Mouse (Mus musculus) C2C12 (cell line): ENCODE measurements at regions not wholly inside any gene's neighbourhood (a gene's known extent, or its start where the extent isn't known, plus 50 kb on each side); places are given as distances from the start of the nearest gene placed in this dataset.

Source experiments
- CEBPB ChIP-seq: IDR thresholded peaks from one replicate; pipeline ENCODE4 v1.6.1; 2011; ENCODE audit warnings: low read depth, mild to moderate bottlenecking, control low read depth, moderate library complexity
- CTCF ChIP-seq: IDR thresholded peaks from one replicate; pipeline ENCODE4 v1.5.1; 2011; ENCODE audit not compliant: control insufficient read depth, insufficient read depth, insufficient read length
- MAX ChIP-seq: IDR thresholded peaks from one replicate; pipeline ENCODE4 v1.6.1; 2011; ENCODE audit warnings: mild to moderate bottlenecking, control low read depth
- MYOG ChIP-seq: IDR thresholded peaks from one replicate; pipeline ENCODE4 v1.6.1; 2011; ENCODE audit not compliant: control insufficient read depth, insufficient read length; ENCODE audit errors: extremely low read depth
- USF1 ChIP-seq: IDR thresholded peaks from one replicate; pipeline ENCODE4 v1.6.1; 2011; ENCODE audit warnings: low read depth, mild to moderate bottlenecking, control low read depth, moderate library complexity

- TF ChIP-seq CTCF = no peak
- TF ChIP-seq USF1 = no peak
- TF ChIP-seq MYOG = no peak
- TF ChIP-seq CEBPB = no peak
- TF ChIP-seq MAX = no peak
Measured at GRCm38 (mm10) chr13:83111503-83111902, 392.3 kb upstream of the Mef2c start.
